Mouse (Mus musculus): Measurements from ENCODE around the gene Pigk.

The Pigk gene

DNA sequence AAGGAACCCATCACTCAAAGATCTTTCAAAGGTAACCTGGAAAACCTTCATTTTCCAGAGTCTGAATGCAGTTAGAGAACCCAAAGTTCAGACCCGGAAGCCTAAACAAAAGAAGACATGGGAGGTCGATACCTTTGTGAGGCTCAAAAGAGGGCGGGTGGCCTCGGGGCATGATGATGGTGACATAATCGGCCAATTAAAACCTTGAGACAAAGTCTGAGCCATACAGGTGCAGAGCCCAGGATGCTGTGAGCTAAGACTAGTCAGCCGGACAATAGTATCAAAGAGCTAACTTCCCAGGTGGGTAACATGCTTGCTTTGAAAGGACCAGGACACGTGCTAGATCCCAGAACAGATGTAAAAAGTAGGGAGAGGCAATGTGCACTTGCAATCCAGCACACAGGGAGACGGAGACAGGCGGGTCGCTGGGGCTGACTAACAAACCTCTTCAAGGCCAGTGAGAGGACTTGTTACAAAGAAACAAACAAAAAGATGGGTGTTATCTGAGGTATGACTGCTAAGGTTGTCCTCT is 215.4 kb downstream of the Pigk start:
- DNase-seq (ENCODE audit: low read depth in 1 of 2, low spot score in 2 of 2): no peak

DNA sequence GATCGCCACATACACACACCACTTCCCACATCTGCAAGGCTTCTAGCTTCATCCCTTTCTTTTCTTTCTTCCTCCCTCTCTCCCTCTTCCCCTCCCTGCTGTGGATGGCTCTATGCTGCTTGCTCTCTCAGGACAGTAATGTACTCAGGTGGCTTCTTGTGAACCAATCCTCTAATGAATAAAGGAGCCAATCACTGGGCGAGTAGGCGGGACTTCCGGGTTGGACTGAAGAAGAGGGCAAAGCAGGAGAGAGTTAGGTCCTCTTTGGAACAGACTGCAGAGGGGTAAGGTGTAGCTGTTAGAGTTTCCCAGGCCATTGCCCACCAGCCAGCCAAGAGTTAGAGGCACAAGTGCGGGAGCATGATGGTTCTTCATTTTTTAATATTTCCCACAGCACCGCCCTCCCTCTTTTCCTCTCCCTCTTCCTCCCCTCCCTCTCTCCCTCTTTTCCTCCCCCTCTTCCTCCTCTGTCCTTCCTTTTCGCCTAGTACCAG is 215.9 kb downstream of the Pigk start:
- DNase-seq (ENCODE audit: low read depth in 1 of 2, low spot score in 2 of 2): no peak

DNA sequence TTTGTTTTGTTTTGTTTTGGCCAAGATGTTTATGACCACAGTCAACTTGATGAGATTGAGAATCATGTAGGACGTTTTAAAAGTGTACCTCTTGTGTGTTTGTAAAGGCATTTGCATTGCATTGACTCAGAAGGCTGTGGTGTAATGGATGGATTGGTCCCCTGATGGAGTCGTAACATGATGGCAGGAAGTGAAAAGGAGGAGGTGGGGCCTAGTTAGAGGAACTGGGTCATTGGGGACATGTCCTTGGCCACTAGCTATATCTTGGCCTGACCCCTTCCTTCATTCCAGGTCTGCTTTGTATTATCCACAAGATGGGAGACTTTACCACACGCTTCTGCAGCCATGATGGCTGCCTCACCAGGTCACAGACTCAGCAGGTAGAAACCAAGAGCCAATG is 217.5 kb downstream of the Pigk start:
- no peak for DNase-seq (ENCODE audit: low read depth in 1 of 2, low spot score in 2 of 2)

DNA sequence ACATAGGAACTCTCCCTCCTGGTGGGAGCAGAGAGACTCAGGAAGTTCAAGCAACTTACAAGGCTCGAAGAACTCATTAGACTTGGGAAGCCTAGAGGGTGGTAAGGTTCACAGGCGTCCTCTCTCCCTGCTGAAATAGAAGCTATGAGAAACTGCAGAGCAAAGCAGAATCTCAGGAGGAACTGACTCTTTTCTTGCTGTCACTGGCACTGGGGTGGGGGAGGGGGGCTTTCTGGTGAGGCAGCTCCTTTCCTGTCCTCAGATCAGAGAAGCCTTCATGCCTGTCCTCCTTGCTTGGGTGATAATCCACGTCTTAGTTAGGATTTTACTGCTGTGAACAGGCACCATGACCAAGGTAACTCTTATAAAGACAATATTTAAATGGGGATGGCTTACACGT is 218.2 kb downstream of the Pigk start:
- DNase-seq (ENCODE audit: low read depth in 1 of 2, low spot score in 2 of 2): no peak

DNA sequence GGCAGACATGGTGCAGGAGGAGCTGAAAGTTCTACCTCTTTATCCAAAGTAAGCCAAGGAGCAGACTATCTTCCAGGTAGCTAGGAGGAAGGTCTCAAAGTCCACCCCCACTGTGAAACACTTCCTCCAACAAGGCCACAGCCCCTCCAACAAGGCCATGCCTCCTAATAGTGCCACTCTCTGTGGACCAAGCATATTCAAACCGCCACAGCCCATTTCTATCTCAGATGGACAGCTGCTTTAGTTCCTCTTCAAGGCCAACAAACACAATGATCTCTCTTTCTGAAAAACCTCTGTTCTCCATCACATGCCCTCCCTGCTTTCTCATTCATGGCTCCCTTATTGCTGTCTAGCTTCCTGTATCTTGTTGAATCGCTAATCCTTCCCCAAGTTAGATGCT is 218.6 kb downstream of the Pigk start:
- DNase-seq (ENCODE audit: low read depth in 1 of 2, low spot score in 2 of 2): no peak

DNA sequence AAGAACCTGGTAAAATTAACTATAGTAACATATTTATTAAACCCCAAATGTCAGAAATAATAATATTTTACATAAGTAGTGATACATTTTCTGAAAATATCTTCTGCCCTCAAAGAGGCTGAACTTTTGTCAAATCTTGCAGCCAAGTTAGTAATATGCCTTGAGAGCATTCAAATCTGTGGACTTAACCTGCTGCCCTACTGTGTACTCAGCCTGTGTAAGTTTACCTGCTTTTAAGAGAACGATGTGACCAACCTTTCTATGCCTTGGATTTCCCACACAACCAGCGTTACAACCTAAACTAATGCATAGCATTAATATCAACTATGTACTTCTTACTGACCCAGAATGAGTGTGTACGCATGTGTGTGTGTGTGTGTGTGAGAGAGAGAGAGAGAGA is 219.8 kb downstream of the Pigk start:
- no peak for DNase-seq (ENCODE audit: low read depth in 1 of 2, low spot score in 2 of 2)

DNA sequence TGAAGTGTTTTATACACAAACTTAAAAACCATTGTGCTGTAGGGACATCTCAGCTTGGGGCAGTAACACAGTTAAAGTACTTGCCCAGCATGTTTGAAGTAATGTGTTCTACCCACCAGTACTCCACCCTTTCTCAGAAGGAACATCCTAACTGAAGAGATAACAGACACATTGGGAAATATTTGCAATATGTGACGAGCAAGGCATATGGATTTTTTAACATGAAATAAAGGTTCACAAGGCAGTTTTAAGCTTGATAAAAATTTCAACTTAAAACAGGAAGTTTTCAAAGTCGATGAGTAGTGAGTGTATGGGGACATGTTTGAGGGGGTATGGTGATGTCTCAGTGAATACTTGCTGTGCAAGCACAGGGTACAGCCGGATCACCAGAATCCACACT is 222.4 kb downstream of the Pigk start:
- no peak for DNase-seq (ENCODE audit: low read depth in 1 of 2, low spot score in 2 of 2)

DNA sequence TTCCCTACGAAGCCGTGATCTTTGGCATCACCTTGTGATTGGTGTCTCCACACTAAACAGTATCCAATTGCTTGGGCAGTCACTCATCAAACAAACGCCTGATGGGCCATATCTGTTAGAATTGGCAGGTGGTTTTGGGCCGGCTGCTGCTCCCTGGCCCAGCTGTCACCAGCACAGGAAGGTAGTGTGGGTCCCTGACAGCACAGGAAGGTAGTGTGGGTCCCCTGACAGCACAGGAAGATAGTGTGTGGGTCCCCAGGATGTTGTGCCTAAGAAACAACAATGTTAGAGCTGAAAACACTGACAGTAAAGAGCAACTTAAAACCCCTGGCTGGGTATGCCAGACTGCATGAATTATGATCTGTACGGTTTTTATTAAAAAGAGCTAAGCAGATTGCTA is 227.8 kb downstream of the Pigk start:
- DNase-seq (ENCODE audit: low read depth in 1 of 2, low spot score in 2 of 2): no peak

DNA sequence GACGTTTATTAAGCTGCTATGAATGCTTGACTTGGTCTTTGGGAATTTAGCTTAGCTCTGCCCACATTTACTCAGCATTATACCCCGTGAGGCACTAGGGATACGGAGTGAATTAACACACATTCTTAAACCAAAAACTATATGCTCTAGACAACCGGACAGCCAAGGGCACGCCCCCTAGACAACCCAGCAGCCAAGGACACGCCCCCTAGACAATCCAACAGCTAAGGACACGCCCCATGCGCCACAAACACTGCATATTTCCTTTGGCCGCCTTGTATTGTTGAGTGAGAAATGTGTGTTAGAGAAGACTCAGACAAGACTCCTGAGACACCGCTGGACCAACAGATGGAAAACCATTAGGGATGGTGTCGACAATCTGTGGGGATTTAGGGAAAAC is 229.1 kb downstream of the Pigk start:
- DNase-seq (ENCODE audit: low read depth in 1 of 2, low spot score in 2 of 2): no peak

DNA sequence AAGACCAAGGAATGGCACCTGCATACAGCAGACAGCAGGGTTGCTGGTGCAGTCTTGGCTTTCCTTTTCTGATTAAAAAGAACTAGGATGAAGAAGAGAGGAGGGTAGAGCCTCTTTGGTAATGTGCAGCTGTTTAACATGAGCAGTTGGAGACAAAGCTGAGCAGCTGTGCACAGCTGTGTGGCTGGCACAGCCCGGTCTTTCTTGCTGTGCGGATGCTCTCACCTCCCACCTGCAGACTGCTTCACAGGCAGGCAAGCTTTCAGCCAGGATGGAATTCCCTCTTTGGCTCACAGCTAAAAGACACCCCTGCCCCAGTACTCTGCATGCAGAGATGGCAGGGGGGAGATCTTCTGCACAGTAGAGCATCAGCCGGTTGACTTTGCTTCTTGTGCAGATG is 230.9 kb downstream of the Pigk start:
- no peak for DNase-seq (ENCODE audit: low read depth in 1 of 2, low spot score in 2 of 2)

DNA sequence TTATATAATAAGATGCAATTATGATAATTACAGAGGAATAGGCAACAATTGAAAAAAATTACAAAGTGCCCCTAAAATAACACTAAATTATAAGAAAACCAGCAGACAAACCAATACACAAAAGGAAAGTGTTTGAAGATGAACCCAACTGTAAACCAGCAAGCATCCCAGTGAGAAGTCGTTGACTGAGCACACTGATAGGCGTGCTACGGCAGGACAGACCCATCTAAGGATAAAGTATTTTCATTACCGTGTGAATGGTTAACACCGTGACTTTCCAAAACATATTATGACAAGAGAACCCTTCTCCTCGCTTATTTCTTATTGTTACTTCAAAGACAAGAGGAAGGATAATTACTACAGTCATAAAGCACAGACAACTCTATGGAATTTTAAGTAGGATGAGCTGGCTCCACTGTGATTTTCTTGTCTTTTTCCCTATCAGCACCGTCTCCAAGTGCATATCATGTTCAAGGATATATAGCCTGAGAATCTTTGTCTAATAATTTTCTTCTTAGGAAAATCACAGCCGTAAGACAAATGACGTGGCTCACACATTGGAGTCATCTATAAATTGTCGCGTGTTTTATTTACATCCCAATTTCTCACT is 233.2 kb downstream of the Pigk start:
- no peak for DNase-seq (ENCODE audit: low read depth in 1 of 2, low spot score in 2 of 2)

DNA sequence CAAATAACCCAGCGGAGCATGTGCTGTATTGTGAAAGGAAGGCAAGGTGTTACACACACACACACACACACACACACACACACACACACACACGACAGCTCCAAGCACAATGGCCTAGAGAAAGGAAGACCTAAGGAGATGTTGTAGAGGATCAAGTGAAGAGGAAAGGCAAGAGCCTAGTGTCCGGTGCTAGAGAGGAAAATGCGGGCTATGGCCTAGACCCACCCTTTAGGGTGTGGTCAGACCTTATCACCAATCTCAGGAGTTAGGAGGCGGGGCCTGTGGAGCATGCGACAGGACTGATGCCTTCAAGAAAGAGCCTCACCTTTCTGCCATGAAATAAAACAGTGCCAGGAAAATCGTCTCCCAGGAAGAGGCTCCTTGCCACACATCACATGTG is 234.7 kb downstream of the Pigk start:
- no peak for DNase-seq (ENCODE audit: low read depth in 1 of 2, low spot score in 2 of 2)

DNA sequence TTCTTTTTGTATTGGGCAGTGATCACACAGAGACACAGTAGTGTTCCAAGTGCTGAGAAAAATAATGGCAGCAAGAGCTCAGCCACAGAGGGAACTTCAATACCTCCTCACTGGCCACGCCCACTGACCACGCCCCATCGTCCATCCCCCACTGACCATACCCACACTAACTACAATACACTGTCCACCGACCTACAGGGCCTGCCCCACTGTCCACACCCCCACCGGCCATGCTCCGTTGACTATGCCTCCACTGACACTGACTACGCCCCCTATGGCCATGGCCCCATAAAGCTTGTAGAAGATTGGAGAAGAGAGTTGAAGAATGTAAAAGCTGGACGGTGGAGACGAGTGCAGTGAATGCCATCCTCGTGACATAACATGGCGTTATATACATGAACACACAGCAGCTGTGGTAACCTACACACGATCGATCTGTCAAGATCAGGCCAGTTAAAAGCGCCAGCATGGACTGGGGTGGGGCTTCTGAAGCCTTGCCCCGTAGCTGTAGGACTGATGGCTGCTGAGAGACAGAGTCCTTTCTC is 235.4 kb downstream of the Pigk start:
- no peak for DNase-seq (ENCODE audit: low read depth in 1 of 2, low spot score in 2 of 2)

DNA sequence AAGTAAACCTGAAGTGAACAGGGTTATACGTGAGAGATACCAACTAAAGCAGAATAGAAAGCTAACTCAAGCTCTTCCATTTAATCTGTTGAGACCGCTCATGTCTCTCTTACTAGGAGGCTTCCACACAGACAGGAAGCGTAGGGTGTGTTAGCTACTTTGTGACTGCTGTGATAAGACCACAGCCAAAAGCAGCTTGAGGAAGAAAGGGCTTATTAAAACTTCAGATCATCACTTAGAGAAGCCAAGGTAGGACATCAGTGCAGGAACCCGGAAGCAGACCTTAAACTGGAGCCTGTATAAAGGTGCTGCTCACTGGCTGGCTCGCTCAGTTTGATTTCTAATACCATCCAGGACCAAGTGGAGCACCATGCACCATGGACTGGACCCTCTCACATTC is 236.4 kb downstream of the Pigk start:
- no peak for DNase-seq (ENCODE audit: low read depth in 1 of 2, low spot score in 2 of 2)

DNA sequence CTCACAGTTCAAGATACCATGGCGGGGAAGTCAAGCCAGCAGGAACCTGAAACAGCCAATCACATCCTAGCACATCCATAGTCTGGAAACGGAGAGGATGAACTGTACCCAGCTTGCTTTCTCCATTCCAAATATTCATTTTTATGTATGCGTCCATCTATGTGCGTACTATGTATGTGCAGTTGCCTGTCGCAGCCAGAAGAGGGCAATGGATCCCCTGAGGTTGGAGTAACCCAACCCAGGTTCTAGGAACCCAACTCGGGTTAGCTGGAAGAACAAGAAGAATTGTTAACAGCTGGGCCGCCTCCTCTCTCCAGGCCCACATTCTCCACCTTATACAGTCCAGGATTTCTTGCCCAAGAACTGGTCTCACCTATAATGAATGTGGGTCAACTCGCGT is 237.0 kb downstream of the Pigk start:
- no peak for DNase-seq (ENCODE audit: low read depth in 1 of 2, low spot score in 2 of 2)

DNA sequence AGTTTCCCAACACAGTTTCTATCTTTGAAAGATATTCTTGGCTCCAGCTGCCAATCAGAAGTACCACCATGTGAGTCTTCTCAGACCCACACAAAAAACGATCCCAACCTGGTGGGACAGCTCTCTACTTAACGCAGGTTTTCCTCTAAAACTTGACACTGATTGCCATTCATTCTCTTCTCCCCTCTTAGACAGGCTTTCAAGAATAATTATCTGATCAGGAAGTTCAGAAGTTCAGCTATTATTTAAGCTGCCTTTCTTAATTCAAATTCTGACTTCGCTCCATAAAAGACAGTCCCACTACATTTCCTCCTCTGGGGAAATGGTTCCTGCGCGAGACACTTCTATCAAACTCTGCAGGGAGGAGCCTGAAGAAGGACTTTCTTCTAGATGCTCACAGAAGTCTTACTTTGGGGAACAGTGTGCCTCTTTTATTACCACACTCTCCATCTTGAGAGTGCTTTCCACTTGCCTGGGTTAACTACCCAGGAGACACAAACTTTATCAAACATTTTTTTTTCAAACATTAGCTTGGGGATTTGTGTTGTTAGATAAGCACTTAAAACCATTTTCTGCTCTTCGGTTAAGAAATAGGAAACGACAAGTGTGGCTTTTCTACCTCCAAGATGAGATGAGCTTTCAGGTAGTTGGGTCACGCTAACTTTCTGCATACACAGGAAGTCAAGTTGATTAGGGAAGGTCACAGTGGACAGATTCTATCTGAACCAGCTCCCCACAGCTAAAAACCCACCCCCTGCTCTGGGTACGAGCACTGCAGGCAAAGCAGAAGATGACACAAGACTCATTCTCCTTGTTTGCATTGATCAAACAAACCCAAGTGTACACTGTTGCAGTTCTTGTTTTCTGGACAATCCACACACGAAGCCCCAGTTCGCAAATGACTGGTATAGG is 238.0 kb downstream of the Pigk start:
- no peak for DNase-seq (ENCODE audit: low read depth in 1 of 2, low spot score in 2 of 2)

DNA sequence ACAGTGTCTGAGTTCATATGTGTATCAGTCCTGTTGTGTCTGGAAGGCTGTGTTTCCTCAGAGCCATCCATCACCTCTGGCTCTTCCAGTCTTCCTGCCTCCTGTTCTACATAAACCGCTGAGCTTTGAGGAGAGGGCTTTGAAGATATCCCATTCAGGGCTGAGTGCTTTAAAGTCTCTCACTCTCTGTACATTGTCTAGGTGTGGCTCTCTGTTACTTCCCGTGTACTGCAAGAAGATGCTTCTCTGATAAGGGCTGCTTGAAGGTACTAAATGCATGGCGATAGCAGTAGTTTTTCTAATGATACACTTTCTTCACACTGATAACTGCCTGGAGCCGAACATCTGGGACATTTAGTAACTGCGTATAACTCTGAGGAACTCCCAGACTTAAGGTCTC is 242.1 kb downstream of the Pigk start:
- no peak for DNase-seq (ENCODE audit: low read depth in 1 of 2, low spot score in 2 of 2)

DNA sequence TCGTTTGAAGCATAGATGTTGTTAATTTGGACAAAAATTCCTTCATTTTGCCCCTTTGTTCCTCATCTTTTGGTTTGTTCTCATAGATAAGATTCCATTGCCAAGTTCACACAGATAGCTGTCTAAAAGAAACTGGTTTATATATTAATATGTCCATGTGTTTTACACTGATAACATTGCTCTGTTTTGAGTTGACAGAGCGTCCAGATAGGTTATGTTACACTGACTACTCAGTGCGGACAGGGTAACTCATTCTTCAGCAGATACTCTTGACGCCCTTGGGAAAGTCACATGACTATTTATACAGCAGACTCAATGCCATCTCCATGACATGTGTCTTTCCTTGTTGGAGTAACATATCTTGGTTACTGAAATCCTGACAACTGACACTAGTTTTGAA is 242.9 kb downstream of the Pigk start:
- no peak for DNase-seq (ENCODE audit: low read depth in 1 of 2, low spot score in 2 of 2)

DNA sequence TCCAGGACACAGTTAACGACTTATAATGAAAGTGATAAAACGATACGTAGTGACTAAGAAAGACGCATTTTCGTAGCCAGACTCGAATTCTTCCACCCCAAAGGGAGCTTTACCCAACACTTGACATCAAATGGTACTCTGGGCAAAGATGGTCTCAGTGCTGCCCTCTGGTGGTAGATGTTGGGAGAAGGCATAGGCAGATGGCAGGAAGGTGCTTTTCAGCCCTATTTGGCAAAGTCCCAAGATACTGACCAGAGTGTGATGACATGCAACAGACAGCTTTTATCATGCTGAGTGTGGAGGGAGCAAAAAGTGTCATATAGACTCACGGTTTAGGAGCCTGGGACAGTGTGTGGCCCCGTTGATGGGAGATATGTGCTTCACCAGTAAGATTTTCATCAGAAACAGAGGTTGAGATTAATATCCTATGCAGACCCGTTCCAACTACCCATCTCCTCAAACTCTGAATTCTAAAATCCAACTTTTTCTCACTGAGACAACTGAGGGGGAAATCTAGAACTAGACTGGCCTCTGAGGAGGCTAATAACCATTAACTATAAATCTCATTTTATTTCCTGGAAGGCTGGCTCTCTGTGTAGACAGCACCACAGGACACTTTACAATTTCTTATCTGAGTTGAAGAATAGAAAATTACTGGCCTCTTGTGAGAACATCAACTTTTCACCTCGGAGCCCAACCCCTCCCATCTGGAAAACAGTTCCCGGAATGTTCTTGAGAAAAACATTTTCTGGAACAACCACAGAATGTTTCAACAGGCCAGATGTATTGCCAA is 244.7 kb downstream of the Pigk start:
- peak in 1 of 2 experiments; percentile 6 for DNase-seq (ENCODE audit: low read depth in 1 of 2, low spot score in 2 of 2)

DNA sequence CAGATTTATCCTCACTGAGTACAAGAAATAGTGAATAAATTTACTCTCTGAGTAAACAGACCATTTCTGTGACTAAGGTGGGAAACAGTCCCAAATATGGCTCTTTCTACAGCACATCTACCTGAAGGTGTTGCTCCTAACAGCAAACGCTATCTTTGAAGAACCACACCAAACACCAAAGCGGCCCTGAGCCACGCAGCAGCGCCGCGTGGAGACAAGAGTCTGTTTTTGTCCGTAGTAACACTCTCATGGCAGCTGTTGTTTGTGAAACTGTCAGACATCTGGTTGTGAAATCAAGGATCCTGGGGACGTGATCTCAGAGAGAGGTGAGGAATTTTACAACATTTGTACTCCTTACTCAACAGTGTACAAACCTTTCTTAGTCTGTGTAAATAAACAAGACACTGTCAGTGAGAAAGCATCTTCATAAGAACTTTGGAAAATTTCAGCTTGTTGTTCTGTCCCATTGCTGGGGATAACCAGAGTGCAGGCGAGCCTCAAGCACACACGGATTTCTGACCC is 248.0 kb downstream of the Pigk start:
- DNase-seq (ENCODE audit: low read depth in 1 of 2, low spot score in 2 of 2): no peak

DNA sequence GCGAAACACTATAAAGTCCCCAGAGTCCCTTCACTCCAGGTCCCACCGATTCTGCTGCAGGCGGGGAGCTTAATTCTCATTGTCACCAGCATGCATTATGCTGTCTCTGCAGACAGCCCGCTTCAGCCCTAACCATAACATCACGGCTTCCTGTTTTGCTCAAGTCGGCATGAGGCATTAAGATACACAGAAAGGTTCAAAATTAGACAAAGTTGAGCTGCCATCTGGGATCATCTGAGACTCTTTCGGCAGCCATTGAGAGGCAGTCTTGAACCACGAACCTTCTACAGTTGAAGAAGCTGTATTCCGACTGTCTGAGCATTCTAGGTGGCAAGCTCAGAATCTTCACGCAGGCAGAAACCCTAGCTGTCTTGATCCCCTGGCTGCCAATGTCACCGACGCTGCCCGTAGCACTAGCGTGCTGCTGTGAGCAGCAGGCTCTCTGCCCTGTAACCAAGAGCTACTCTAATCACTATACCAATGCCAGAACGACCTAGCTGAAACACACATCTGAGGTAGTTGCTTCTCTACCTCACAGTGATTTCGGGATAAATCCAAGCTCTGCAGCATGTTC is 256.0 kb downstream of the Pigk start:
- no peak for DNase-seq (ENCODE audit: low read depth in 1 of 2, low spot score in 2 of 2)
